Mouse (Mus musculus): ENCODE data around the gene Cep131.

DNA sequence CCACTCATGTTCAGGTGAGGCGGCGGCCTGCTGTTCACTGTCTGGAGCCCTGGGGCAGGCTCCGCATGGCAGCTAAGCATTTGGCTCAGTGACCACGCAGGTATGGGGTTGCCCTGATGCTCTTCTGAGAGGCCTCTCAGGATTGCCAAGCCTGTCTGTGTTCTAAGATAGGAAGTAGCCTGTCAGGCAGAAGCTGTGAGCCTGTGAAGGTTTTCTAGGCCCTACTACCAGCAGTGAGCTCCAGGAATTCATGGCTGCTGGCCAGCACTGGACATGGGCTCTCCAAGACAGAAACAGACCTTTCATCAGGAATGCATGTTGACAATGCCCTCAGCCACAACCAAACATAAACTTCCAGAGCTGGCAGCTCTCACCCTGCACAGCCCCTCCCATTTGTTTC is 25.5 kb upstream of the Cep131 start:
- TF ChIP-seq POLR2A (IDR thresholded peaks at IDR 0.05; ENCODE audit: extremely low read depth, insufficient read depth, low read length) (no peak), CTCF (IDR thresholded peaks at IDR 0.05; ENCODE audit: low read depth, low read length) (no peak)

Data from liver, adult 2 months (tissue).